Mouse (Mus musculus): ENCODE measurements at regions not wholly inside any gene's neighbourhood (a gene's known extent, or its start where the extent isn't known, plus 50 kb on each side); places are given as distances from the start of the nearest gene placed in this dataset.

DNA sequence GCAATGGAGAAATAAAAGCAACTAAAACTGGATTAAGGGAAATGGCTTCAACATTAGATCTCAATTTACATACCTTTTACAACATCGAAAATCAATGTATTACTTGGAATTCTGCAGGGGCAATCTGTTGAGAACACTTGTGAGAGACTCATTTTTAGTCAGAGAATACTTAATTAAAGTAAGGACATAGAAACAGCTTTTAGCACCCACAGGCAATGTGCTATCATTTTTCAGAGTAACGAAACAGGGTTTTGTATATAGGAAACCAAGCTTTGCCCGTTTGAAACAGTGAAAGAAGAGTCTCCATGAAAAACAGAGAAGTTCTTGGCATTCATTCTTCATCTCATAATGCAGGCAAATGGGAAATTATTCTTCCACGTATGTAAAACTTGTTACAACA lies 196.4 kb downstream of the Tdrd3 start:
- no peak for DNase-seq

DNA sequence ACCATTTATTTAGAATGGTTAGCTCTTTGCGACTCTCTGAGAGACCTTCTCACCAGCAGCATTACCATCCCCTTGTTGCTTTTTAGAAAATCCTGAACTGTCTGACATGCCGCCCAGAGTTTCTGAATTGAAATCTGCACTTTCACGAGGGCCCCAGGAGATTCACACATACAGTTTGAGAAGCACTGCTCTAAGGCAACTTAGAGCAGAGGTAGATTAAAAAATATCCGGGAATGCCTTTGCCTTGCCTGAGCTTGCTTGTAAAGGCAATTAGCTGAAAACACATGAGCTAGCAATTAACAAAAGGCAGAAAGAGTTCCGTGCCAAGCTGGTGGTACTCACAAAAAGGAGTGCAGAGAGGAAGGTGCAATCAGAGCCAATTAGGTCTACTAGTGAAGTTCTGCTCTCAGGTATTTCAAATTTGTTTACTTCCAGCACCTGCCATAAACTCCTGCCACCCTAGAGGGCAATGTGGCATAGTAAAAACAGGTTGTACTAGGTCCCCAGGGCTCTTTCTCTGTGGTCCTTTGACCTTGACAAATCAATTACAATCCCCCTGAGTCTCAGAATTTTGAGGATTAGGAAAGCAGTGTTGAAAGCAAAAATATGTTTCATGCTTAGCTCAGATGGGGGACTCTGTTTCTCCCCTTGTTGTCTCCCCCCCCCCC lies 203.1 kb downstream of the Tdrd3 start:
- no peak for DNase-seq

DNA sequence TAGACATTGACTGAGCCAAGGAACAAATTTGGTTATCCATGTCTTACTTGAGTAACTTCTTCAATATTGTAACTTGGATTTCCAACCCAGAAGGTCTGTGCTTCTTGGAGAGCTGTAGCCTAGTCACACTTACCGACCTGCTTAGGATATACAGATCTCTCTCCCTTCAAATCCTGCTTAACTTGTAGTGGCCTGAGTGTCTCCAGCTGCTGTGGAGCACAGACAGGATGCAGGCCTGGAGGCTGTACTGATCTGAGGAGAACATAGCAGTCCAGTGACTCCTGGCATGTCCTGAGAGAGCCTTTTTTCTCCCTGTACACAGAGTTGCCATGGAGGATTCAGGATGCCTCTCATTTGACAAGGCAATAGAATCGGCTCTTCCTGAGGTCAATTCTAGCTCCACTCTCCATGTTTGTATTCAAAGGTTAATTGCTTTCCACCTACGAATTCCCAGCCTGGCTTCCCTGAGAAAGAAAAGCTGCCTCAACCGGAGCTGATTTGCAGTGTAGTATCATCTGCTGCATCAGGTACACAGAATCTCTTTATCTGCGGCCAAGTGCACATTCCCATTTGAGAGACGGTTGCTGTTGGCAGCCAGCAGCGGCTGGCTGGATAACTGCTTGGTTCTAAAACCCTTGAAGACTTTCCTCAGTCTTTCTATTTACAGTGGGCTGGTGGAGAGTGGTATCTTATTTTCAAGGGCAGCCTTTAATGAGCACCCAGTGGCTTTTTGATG lies 214.8 kb downstream of the Tdrd3 start:
- no peak for DNase-seq

DNA sequence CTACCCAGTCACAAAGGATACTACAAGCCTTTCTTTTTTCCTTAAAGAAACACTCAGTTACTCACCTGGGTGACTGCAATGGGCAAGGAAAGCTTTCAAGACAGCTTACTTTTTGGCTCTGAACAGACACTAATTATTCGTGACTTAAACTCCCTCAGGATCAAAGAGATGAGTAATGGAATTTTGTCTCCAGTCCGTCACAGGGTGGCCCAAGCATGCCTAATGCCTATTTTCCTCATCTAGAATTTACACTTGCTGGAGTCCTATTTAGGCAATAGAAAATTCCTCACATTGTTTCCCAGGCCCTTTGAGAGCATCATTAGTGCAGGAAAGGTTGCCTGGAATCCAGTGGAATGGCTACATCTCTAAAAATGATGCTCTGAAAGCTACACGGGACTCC lies 218.2 kb downstream of the Tdrd3 start:
- no peak for DNase-seq

DNA sequence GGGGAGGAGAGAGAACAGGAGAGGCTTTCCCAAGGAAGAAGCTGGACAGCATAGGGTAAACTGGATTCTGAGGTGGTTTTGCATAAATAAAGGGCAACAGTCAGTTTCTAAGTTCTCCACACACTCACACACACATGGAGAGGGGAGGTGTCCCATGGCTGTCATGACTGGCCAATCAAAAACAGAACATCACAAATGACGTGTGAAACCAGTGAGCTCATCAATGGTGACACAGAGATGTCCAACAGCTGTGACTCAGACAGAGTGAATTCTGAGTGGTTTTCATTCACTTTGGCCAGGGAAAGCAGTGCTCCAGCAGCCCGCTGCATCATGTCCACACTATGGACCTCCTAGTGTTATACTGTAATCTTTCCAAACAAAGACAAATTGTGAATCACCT lies 220.7 kb downstream of the Tdrd3 start:
- no peak for DNase-seq

DNA sequence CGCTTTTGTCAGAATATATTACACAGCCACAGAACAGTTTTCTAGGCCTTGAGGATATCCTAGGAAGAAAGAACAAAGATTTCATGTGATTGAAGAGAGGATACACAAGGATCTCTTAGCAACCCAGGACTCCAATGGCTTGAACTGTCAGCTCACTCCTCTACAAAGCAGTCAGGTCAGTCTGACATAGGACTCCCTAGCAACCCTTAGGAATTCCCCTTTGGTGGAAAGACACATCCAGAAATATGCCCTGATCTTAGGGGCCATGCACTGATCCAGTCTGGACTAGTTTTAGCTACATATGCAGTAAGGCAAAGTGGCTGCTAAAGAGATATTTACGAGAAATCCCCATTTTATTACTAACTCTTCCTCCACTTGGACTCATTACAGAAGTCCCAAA lies 251.5 kb downstream of the Tdrd3 start:
- DNase-seq, result no peak

DNA sequence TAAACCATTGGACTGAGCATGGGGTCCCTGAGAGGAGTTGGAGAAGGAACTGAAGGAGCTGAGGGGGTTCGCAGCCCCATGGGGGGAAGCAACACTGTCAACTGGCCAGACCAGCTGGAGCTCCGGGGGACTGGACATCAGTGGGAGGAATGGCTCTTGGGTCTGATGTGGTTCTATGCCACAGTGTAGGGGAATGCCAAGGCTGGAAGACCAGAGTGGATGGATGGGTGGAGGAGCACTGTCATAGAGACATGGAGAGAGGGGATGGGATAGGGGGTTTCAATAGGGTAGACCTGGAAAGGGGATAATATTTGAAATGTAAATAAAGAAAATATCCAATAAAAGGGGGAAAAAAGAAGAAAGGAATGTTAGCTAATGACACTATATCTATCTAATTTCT lies 253.1 kb downstream of the Tdrd3 start:
- DNase-seq, result no peak

DNA sequence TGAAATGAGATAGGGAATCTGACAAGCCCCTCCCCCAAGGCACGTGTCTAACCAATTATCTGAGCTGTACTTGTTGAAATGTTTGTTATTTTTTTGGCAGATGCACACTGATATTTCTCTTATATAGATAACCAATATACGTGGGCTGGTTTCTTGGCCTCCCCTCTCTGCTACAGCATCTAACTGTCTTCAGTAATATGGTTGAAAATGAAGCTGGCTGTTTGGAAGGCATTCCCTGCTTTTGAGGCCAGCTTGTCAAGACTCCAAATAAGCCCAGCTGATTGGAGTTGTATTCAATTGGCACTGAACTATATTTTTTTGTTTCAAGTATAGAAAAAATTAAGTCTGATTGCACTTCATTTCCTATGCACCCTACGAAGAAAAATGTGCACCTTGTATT lies 264.3 kb downstream of the Tdrd3 start:
- no peak for DNase-seq

DNA sequence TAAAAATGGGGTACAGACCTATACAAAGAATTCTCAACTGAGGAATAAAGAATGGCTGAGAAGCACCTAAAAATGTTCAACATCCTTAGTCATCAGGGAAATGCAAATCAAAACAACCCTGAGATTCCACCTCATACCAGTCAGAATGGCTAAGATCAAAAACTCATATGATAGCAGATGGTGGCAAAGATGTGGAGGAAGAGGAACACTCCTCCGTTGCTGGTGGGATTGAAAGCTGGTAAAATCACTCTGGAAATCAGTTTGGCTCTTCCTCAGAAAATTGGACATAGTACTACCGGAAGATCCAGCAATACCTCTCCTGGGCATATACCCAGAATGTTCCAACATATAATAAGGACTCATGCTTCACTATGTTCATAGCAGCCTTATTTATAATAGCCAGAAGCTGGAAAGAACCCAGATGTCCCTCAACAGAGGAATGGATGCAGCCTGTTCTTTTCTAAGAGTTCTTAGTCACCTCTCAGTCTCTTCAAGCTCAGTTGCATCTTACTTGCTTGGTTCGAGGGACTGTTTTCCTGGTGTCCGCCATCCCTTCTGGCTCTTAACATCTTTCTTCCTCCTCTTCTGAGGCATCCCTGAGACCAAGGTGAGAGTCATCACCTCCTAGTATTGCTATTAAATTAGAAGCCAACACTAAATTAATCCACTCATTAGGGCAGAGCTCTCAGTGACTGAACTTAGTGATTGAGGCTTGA lies 266.8 kb downstream of the Tdrd3 start:
- DNase-seq, result peak; percentile 51

DNA sequence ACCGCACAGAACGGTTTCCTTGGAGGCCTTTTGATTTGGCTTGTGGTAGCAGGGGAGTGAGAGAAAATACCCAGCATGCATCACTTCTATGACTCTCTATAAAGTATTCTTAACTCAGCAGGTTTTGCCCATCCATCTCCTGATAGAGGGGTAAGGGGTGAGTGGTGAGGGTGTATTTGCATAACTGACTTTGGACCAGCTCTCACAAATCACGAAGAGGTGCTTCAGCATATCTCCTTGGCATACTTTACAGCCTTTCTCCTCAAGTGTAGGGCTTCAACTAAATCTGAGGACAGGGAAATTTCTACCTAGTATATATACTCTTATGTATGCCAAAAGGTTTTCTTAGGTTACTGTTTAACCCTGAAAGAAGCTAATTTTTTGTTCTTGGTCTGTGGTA lies 273.4 kb downstream of the Tdrd3 start:
- DNase-seq, result no peak

DNA sequence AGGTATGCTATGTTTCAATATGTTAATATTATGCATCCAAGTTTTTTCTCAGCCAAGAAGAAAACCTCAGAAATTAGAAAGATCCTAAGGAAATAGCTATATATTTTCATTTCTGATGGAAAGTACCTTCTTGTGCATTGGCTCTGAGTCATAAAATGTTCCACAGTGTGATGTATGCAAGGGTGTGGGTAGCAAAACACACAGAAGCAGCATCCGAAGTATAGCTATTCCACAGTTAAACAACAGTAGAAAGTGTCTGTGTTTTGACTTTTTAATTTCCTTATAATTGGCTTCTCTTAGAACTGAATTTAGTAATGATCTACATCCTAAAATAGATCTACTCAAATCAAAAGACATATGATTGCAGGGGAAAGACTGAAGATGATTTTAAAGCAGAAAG lies 320.0 kb downstream of the Tdrd3 start:
- DNase-seq, result no peak

DNA sequence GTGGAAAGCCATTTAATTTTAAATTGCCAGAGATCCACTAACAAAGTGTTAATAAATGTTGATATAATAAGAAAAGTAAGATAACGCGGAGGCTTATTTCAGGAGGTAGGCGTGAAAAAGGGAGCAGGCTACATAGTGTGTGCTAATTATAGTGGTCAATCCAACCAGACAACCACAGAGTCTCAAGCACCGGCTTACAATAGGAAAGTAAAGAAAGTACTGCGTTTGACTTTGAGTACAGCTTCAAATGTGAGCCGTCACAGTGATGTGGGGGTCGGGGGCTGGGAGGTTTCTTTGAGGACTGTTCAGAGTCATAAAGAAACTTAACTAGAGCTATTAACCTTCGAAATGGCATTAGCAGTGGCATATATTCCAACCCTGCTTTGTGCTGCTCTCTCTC lies 329.1 kb downstream of the Tdrd3 start:
- DNase-seq, result no peak

DNA sequence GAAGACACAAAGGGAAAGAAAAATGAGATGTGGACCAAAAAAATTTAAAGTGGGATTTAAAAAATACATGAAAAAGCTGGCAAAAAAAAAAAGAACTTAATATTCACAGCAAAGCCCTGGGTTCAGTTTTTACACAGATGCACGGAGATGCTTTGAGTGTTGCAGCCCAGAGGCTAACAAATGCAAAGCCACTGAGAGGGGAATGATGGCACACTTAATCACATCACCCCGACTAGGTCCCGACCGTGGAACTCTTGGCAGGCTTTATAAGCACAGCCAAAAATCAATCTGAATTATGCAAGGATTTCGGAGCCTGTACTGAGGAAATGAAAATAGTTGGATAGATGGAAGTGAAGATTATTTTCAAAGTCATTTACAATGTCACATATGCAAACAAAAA lies 329.6 kb downstream of the Tdrd3 start:
- no peak for DNase-seq

DNA sequence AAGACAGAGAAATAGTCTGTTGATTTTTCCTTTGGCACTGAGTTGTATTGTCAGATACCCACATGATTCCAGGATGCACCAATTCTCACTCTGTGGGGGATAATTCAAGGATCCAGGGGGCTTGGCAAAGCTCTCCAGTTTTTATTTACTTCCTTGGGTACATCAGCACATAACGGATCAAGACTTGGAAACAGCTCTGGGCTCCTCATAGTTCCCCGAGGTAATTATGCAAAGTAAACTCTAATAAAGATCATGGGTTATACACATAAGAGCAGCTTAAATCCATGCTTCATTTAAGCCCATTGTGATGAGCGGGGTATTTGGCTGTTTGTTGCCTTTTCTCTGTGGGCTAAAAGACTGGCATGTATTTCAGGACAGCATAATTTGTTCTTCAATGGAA lies 332.6 kb downstream of the Tdrd3 start:
- no peak for DNase-seq

DNA sequence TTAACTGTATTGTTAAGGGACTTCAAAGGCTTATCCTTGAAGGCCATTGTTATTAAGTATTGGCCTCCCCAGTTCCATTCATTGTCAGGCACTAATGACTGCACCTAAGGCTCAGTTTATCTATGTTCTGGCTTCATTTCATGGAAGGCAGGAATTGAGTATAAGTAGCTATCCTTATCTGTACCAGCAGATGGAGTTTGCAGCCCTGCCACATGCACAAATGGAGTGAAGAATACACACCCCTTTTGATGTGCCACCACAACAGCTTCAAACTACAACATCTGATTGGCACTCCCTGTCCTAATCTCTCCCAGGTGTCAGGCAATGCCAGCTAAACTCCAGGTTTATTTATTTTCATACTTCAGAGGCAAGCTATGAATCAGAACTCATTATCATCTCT lies 333.3 kb downstream of the Tdrd3 start:
- DNase-seq, result no peak

DNA sequence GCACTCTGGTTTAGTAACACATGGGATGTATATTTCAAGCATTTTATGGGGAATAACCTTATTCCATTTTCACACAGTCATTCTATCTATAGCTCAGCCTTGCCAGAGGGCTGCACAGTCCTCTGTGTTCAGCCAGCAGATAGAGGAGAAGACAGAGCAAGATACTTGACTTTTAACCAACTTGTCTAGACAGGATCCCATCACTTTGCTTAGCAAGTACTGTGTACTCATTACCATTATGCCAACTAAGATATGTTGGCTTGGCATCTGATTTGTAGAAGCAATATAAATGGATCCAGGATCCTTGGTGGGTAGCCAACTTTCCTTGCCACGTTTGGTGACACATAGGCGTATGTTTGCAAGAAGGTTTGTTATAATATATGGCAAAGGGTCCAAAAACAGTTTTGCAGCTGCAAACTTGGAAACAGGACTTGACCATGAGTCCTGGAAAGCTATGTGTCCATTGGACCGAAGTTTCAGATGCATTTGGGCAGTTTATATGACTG lies 334.3 kb downstream of the Tdrd3 start:
- no peak for DNase-seq

DNA sequence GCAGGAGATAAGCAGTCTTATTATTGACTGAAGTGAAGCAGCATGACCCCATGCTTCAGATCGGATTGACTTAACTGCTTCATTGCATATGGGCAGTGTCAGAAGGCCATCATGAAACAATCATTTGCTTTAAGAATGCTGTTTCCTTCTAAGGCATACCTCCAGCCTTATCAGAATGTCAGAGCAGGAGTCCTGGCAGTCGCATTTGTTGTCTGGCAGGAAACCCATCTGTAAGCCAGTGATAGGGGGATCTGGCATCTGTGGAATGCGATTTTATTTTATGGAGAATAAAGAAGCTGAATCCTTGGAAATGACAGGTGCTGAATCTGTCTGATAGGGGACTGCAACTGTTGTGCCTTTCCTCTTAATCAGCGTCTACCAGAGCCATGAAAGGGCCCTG lies 338.3 kb downstream of the Tdrd3 start:
- no peak for DNase-seq

DNA sequence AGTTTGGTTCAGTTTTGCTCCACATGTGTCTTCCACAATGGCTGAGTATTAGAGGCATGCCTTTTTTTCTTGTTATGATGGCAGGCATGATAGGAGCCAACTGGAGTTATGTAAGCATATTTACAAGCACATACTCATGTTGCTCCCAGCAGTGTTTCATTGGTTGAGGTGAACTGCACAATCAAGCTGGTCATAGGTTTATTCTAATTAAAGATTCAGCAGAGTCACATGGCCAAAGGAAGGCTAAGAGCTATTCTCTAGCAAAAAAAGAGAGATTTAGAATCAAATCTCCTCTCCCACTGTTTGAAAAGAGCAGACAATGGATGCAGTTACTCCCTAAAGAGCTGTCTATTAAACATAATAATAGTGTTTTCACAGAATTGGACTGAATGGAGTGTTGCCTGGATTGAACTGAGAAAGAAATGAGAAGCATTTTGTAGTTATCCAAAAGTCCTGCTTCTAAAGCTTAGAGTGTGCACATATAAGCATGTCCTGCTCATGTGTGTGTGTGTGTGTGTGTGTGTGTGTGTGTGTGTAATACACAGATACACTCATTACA lies 359.0 kb downstream of the Tdrd3 start:
- DNase-seq, result no peak

DNA sequence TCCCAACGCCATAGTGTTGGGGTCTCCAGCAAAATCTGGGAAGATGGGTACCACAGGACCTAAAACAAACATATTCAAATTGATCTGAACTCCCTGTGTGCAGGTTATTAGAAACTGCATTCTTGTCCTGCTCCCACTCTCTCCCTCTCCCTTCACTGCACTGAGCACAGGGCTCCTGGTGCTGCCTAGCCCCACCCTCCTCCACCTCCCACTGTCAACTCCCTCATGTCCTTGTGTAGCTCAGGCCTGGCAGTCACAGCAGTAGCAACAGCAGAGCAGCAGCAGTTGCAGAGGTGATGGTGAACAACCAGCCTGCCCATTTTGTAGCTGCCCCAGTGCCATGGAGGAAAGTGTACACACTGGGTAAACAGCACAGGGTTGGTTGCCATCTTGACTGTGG lies 383.4 kb downstream of the Tdrd3 start:
- no peak for DNase-seq

DNA sequence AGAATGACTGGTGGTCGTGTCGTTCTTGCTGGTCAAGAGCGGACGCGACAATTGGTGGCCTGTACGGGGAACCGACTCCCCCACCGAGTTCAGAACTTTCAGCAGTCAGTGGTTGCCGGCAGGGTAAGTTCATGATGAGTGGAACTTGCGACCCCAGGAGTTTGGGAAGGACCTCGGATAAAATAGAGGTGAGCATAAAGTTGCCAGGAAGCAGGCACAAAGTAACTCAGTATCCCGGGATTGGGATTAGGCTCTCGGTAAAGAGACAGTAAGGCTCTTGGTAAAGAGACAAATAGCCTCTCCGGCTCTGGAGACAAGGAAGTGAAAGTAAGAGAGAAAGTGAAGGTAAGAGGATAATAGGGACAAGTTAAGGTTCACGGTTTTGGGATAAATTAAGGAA lies 393.2 kb downstream of the Tdrd3 start:
- peak; percentile 89 for DNase-seq

DNA sequence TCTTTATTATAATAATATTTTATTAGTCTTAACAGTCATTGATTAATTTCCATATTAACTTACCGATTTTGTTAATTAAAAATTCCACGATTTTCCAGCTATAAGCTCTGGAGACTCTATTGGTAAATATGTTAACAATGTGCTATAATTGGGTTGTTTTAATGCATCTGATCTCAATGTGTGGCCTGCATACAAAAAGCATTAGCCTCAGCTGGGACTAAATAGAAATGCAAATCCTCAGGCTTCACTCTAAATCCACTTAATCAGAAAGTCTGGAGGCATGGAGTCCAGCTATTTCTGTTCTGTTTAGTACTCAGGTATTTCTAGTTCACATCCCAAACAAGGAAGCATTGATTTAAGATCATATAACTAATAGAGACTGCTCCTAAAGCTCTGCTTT lies 427.7 kb downstream of the Tdrd3 start:
- DNase-seq, result no peak

DNA sequence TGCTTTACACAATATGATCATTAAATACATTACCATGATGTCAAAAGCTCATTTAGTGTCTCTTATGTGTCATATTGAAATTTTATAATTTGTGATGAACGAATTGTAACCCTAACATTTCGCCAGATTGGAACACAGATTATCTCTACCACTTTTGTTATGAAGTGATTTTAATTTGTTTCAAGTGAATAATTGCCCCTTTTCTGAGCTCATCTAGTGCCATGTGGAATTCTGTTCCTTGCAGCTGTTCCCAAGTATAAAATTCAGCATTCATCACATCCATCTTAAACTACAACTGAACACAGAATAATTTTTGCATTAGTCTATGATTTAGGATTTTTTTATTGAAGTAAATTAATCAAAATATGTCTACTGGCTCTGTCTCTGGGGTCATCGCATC lies 445.0 kb downstream of the Tdrd3 start:
- DNase-seq, result no peak

DNA sequence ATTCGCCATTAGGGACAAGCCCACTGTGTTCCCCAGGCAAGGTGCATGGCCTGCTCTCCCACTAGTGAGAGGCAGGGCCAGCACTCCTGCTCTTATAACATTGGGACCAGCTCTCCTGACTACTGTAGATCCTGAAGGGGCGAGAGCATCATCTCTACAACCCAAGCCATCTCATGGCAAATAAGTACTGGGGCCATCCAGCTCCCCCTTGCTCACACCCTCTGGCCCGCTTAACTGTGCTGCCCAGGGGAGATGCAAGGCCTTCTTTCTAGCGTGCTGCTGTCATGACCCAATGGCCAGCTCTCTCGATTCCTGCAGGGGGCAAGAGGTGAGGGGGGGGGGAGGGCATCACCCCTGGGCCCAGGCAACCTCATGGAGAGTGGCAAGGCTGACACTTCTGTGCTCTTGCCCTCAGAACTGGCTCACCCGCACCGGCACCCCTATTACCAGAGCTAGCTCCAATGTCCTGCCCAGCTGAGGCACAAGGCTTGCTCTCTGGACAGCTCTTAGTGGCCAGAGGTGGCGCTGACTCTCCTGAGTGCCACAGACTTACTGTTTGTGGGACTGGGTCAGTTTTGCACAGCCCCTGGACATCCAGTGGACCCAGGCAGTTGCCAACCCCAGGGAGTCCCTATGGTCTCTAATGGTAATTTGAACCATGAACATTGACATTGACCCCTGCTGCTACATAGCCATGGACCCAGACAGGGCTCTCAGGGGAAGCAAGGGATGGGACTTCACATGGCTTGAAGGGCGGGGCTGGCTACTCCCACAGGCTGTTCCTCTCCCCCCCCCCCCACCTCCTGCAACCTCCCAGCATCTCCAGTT lies 448.2 kb downstream of the Tdrd3 start:
- DNase-seq, result peak; percentile 78
